Mouse (Mus musculus) embryonic facial prominence, embryonic 12.5 days (tissue): ENCODE measurements at regions not wholly inside any gene's neighbourhood (a gene's known extent, or its start where the extent isn't known, plus 50 kb on each side); places are given as distances from the start of the nearest gene placed in this dataset.
"Not testable (repeated sequence)": the region's sequence is repeated elsewhere in the genome, so short reads cannot be mapped to it uniquely, and the experiment has no call there.

ENCODE experiments used
- ATAC-seq: fragments of 200-750 bp; cut with Nextera tagmentation; 2 replicates; pipeline ENCODE4 v1.8.0; 2017; ENCODE audit not compliant: insufficient number of reproducible peaks, insufficient read depth, low FRiP score, low TSS enrichment
- H3K27ac ChIP-seq: fragments of 300-500 bp; sonication (generic); 2 replicates; pipeline ENCODE4 v1.5.1; 2016; ENCODE audit warnings: mild to moderate bottlenecking
- H3K27me3 ChIP-seq: fragments of 300-500 bp; sonication (generic); 2 replicates; pipeline ENCODE4 v1.6.1; 2016; ENCODE audit warnings: mild to moderate bottlenecking, moderate library complexity
- H3K36me3 ChIP-seq: fragments of 300-500 bp; sonication (generic); 2 replicates; pipeline ENCODE4 v1.6.1; 2016; ENCODE audit warnings: mild to moderate bottlenecking
- H3K4me1 ChIP-seq: fragments of 300-500 bp; sonication (generic); 2 replicates; pipeline ENCODE4 v1.6.1; 2016
- H3K4me2 ChIP-seq: fragments of 300-500 bp; sonication (generic); replicated peaks from 2 replicates; pipeline ENCODE4 v1.6.1; 2016; ENCODE audit warnings: mild to moderate bottlenecking, moderate library complexity
- H3K4me3 ChIP-seq: fragments of 300-500 bp; sonication (generic); 2 replicates; pipeline ENCODE4 v1.5.1; 2016; ENCODE audit warnings: mild to moderate bottlenecking
- H3K9ac ChIP-seq: fragments of 300-500 bp; sonication (generic); 2 replicates; pipeline ENCODE4 v1.6.1; 2016; ENCODE audit warnings: mild to moderate bottlenecking, moderate library complexity
- H3K9me3 ChIP-seq: fragments of 300-500 bp; sonication (generic); 2 replicates; pipeline ENCODE4 v1.6.1; 2016; ENCODE audit warnings: mild to moderate bottlenecking, moderate library complexity
- WGBS: fragments of 180-500 bp; shearing (Covaris S2); methylation state at CpG from one replicate; pipeline ENCODE4 v1.1.7; 2016; 5-methylcytosine and 5-hydroxymethylcytosine counted together

- Histone ChIP-seq H3K4me1 (no peaks in the 10 kb centered on the region), H3K27me3 (no peaks in the 10 kb centered on the region; the same call in 1 of the 2 replicates), H3K27ac (no peak overlapping the region), H3K9me3 (no peaks in the 10 kb centered on the region), H3K4me2 (no peak overlapping the region), H3K4me3 (no peak overlapping the region), H3K9ac (no peak overlapping the region), H3K36me3 (no peaks in the 10 kb centered on the region)
- no peak for ATAC-seq
- WGBS, result 75% methylated on average over 2 of the region's 2 CpGs
Measured at GRCm38 (mm10) chrX:159080508-159080907, 129.6 kb upstream of the Rps6ka3 start.

- H3K4me2 ChIP-seq, H3K9me3 ChIP-seq, H3K27me3 ChIP-seq, H3K9ac ChIP-seq, H3K36me3 ChIP-seq, ATAC-seq, H3K4me3 ChIP-seq, H3K4me1 ChIP-seq, H3K27ac ChIP-seq: not testable (repeated sequence)
- 88% methylated on average over 6 of the region's 6 CpGs for WGBS
Measured at GRCm38 (mm10) chrX:159110651-159111050, 99.5 kb upstream of the Rps6ka3 start.

GRCm38 (mm10) chrX:159116210-159116609 is 93.9 kb upstream of the Rps6ka3 start:
- ATAC-seq, result no peak

GRCm38 (mm10) chrX:159140554-159140953 is 69.6 kb upstream of the Rps6ka3 start:
- Histone ChIP-seq H3K4me3 (no peak overlapping the region), H3K27ac (no peak overlapping the region), H3K4me2 (no peak overlapping the region), H3K27me3 (no peaks in the 10 kb centered on the region), H3K9me3 (no peaks in the 10 kb centered on the region), H3K4me1 (no peaks in the 10 kb centered on the region), H3K36me3 (no peaks in the 10 kb centered on the region), H3K9ac (no peak overlapping the region)
- no peak for ATAC-seq
- 72% methylated on average over 4 of the region's 4 CpGs for WGBS

More at GRCm38 (mm10) chrX:159116210-159116609, 93.9 kb upstream of the Rps6ka3 start:
- Histone ChIP-seq H3K4me1 (no peaks in the 10 kb centered on the region), H3K9me3 (no peaks in the 10 kb centered on the region), H3K4me3 (no peak overlapping the region), H3K36me3 (no peaks in the 10 kb centered on the region), H3K9ac (no peak overlapping the region), H3K27ac (no peak overlapping the region), H3K27me3 (no peaks in the 10 kb centered on the region), H3K4me2 (no peak overlapping the region)

- H3K4me3 ChIP-seq, result no peak overlapping the region
- H3K27ac ChIP-seq, result no peak overlapping the region
- H3K4me1 ChIP-seq, result no peaks in the 10 kb centered on the region
- no peaks in the 10 kb centered on the region for H3K27me3 ChIP-seq
- no peaks in the 10 kb centered on the region for H3K36me3 ChIP-seq
- WGBS, result 83% methylated on average over 4 of the region's 4 CpGs
- no peak overlapping the region for H3K4me2 ChIP-seq
- no peaks in the 10 kb centered on the region for H3K9me3 ChIP-seq
- no peak for ATAC-seq
- H3K9ac ChIP-seq, result no peak overlapping the region
Measured at GRCm38 (mm10) chrX:159143278-159143677, 66.8 kb upstream of the Rps6ka3 start.

- H3K4me3 ChIP-seq, result no peak overlapping the region
- 85% methylated on average over 3 of the region's 3 CpGs for WGBS
- ATAC-seq, result no peak
- no peak overlapping the region for H3K4me2 ChIP-seq
- H3K4me1 ChIP-seq, result no peaks in the 10 kb centered on the region
- H3K9ac ChIP-seq, result no peak overlapping the region
- no peaks in the 10 kb centered on the region for H3K9me3 ChIP-seq
- H3K36me3 ChIP-seq, result no peaks in the 10 kb centered on the region
- no peak overlapping the region for H3K27ac ChIP-seq
- H3K27me3 ChIP-seq, result no peaks in the 10 kb centered on the region
Measured at GRCm38 (mm10) chrX:159144674-159145073, 65.4 kb upstream of the Rps6ka3 start.

GRCm38 (mm10) chrX:159145212-159145611 is 64.9 kb upstream of the Rps6ka3 start:
- H3K27ac ChIP-seq, result no peak overlapping the region
- H3K27me3 ChIP-seq, result no peaks in the 10 kb centered on the region
- 76% methylated on average over 4 of the region's 4 CpGs for WGBS
- no peaks in the 10 kb centered on the region for H3K36me3 ChIP-seq
- H3K4me2 ChIP-seq, result no peak overlapping the region
- H3K4me1 ChIP-seq, result no peaks in the 10 kb centered on the region
- H3K9ac ChIP-seq, result no peak overlapping the region
- H3K9me3 ChIP-seq, result no peaks in the 10 kb centered on the region
- no peak for ATAC-seq
- H3K4me3 ChIP-seq, result no peak overlapping the region

GRCm38 (mm10) chrX:159155786-159156185 is 54.3 kb upstream of the Rps6ka3 start:
- 76% methylated on average over 5 of the region's 5 CpGs for WGBS
- Histone ChIP-seq H3K4me2 (no peak overlapping the region), H3K9ac (no peak overlapping the region)

GRCm38 (mm10) chrX:159156976-159157375 is 53.1 kb upstream of the Rps6ka3 start:
- ATAC-seq, result no peak
- Histone ChIP-seq H3K9me3 (no peaks in the 10 kb centered on the region), H3K4me1 (no peaks in the 10 kb centered on the region), H3K4me3 (no peak overlapping the region), H3K27me3 (no peaks in the 10 kb centered on the region), H3K9ac (no peak overlapping the region), H3K27ac (no peak overlapping the region), H3K4me2 (no peak overlapping the region), H3K36me3 (no peaks in the 10 kb centered on the region)
- 59% methylated on average over 4 of the region's 4 CpGs for WGBS

More at GRCm38 (mm10) chrX:159155786-159156185, 54.3 kb upstream of the Rps6ka3 start:
- no peak overlapping the region for H3K27ac ChIP-seq
- H3K36me3 ChIP-seq, result no peaks in the 10 kb centered on the region
- H3K4me3 ChIP-seq, result no peak overlapping the region
- no peaks in the 10 kb centered on the region for H3K27me3 ChIP-seq
- no peaks in the 10 kb centered on the region for H3K9me3 ChIP-seq
- ATAC-seq, result no peak
- H3K4me1 ChIP-seq, result no peaks in the 10 kb centered on the region

GRCm38 (mm10) chrX:159159727-159160126 is 50.4 kb upstream of the Rps6ka3 start:
- H3K27ac ChIP-seq, result no peak overlapping the region
- no peak overlapping the region for H3K4me2 ChIP-seq
- no peak overlapping the region for H3K4me3 ChIP-seq
- no peaks in the 10 kb centered on the region for H3K9me3 ChIP-seq
- ATAC-seq, result no peak
- no peaks in the 10 kb centered on the region for H3K4me1 ChIP-seq
- no peak overlapping the region for H3K9ac ChIP-seq
- H3K27me3 ChIP-seq, result no peaks in the 10 kb centered on the region
- 81% methylated on average over 2 of the region's 2 CpGs for WGBS
- H3K36me3 ChIP-seq, result no peaks in the 10 kb centered on the region
